Mouse (Mus musculus): ENCODE measurements around the gene C730034F03Rik. TPM values are rescaled to one million over a fixed set of nuclear protein-coding genes. Genes with fewer than 3 reads are reported as not detected.
A peak's percentile ranks its signal among the peaks of the same experiment; 100 is the strongest.

The C730034F03Rik gene
- polyA plus RNA-seq, 1 experiment from 2014 or later = 6.2 TPM

- no peak for ATAC-seq (ENCODE audit: low FRiP score, low read depth)
- peak within 1 kb of the TSS; percentile 86 for H3K27ac ChIP-seq (replicated peaks)
- no peaks in the 10 kb centered on the region for H3K27me3 ChIP-seq
- 35% methylated on average over 9 of the region's 9 CpGs for WGBS
- no peaks in the 10 kb centered on the region for H3K9me3 ChIP-seq
- H3K4me1 ChIP-seq (replicated peaks) = peaks cover 34% of the 10 kb centered on the region
- H3K4me2 ChIP-seq = peak within 1 kb of the TSS; percentile 85
- peak within 1 kb of the TSS; percentile 62 for H3K9ac ChIP-seq
- H3K36me3 ChIP-seq = no peaks in the 10 kb centered on the region
- H3K4me3 ChIP-seq = peak within 1 kb of the TSS; percentile 57
These were observed 47.7 kb downstream of the C730034F03Rik start, which contains the start of gene Arsa for GRCm38 (mm10) chr15:89477091-89477491. Gene Arsa (minus strand): TSS chr15:89477425.

- no peak overlapping the region; the same call in 1 of the 2 replicates for H3K4me2 ChIP-seq
- peaks cover 34% of the 10 kb centered on the region for H3K4me1 ChIP-seq (replicated peaks)
- no peak overlapping the region for H3K4me3 ChIP-seq
- H3K36me3 ChIP-seq = no peaks in the 10 kb centered on the region
- ATAC-seq (ENCODE audit: low FRiP score, low read depth) = no peak
- no peak overlapping the region for H3K9ac ChIP-seq
- no peak overlapping the region for H3K27ac ChIP-seq (replicated peaks)
- H3K9me3 ChIP-seq = no peaks in the 10 kb centered on the region
- 36% methylated on average over 8 of the region's 8 CpGs for WGBS
- H3K27me3 ChIP-seq = no peaks in the 10 kb centered on the region
These were observed 48.4 kb downstream of the C730034F03Rik start for GRCm38 (mm10) chr15:89477806-89478205.

- no peak overlapping the region for H3K9ac ChIP-seq
- H3K27ac ChIP-seq (replicated peaks) = no peak overlapping the region
- no peaks in the 10 kb centered on the region for H3K27me3 ChIP-seq
- no peak for ATAC-seq (ENCODE audit: low FRiP score, low read depth)
- H3K36me3 ChIP-seq = no peaks in the 10 kb centered on the region
- H3K4me2 ChIP-seq = no peak overlapping the region
- WGBS = 94% methylated on average over 3 of the region's 3 CpGs
- H3K9me3 ChIP-seq = no peaks in the 10 kb centered on the region
- H3K4me1 ChIP-seq (replicated peaks) = peaks cover 34% of the 10 kb centered on the region
- no peak overlapping the region for H3K4me3 ChIP-seq
These were observed 49.2 kb downstream of the C730034F03Rik start for GRCm38 (mm10) chr15:89478622-89479021.

Other genes starting within 250 kb of the C730034F03Rik start
- 90.7 and 105 TPM in 2 replicates for gene Plxnb2, start 248.8 kb upstream of the C730034F03Rik start, polyA plus RNA-seq (2015; fragmentation: Nextera tagmentation; extraction: Ambion mirVana)
- gene Dennd6b, start 233.1 kb upstream of the C730034F03Rik start, polyA plus RNA-seq (2015; fragmentation: Nextera tagmentation; extraction: Ambion mirVana) = 80.4 and 93.7 TPM in 2 replicates
- gene Ppp6r2, start 218.0 kb upstream of the C730034F03Rik start, polyA plus RNA-seq (2015; fragmentation: Nextera tagmentation; extraction: Ambion mirVana) = 71.3 and 73.4 TPM in 2 replicates
- 96.8 and 102 TPM in 2 replicates for gene Sbf1, start 114.3 kb upstream of the C730034F03Rik start, polyA plus RNA-seq (2015; fragmentation: Nextera tagmentation; extraction: Ambion mirVana)
- not detected in 2 replicates for gene Adm2, start 106.9 kb upstream of the C730034F03Rik start, polyA plus RNA-seq (2015; fragmentation: Nextera tagmentation; extraction: Ambion mirVana)
- gene Miox, start 95.2 kb upstream of the C730034F03Rik start, polyA plus RNA-seq (2015; fragmentation: Nextera tagmentation; extraction: Ambion mirVana) = not detected in 2 replicates
- gene Lmf2, start 73.9 kb upstream of the C730034F03Rik start, polyA plus RNA-seq (2015; fragmentation: Nextera tagmentation; extraction: Ambion mirVana) = 33.2 and 38.6 TPM in 2 replicates
- 113 and 120 TPM in 2 replicates for gene Ncaph2, start 73.9 kb upstream of the C730034F03Rik start, polyA plus RNA-seq (2015; fragmentation: Nextera tagmentation; extraction: Ambion mirVana)
- gene Sco2, start 55.7 kb upstream of the C730034F03Rik start, polyA plus RNA-seq (2015; fragmentation: Nextera tagmentation; extraction: Ambion mirVana) = 17.1 and 17.8 TPM in 2 replicates
- 1.8 and 2.6 TPM in 2 replicates for gene Tymp, start 52.5 kb upstream of the C730034F03Rik start, polyA plus RNA-seq (2015; fragmentation: Nextera tagmentation; extraction: Ambion mirVana)
- 2.7 and 4.5 TPM in 2 replicates for gene Odf3b, start 50.3 kb upstream of the C730034F03Rik start, polyA plus RNA-seq (2015; fragmentation: Nextera tagmentation; extraction: Ambion mirVana)
- gene Klhdc7b, start 44.7 kb upstream of the C730034F03Rik start, polyA plus RNA-seq (2015; fragmentation: Nextera tagmentation; extraction: Ambion mirVana) = 0.07 TPM in 1 of 2 replicates, not detected in the other
- gene Syce3, start 19.1 kb upstream of the C730034F03Rik start, polyA plus RNA-seq (2015; fragmentation: Nextera tagmentation; extraction: Ambion mirVana) = not detected in 2 replicates
- gene Cpt1b, start 3.7 kb upstream of the C730034F03Rik start, polyA plus RNA-seq (2015; fragmentation: Nextera tagmentation; extraction: Ambion mirVana) = 0.97 and 1.2 TPM in 2 replicates
- not detected in 2 replicates for gene Gm44502, start 107 bp downstream of the C730034F03Rik start, polyA plus RNA-seq (2015; fragmentation: Nextera tagmentation; extraction: Ambion mirVana)
- 89.8 and 91.9 TPM in 2 replicates for gene Chkb, start 319 bp downstream of the C730034F03Rik start, polyA plus RNA-seq (2015; fragmentation: Nextera tagmentation; extraction: Ambion mirVana)
- gene Mapk8ip2, start 24.3 kb downstream of the C730034F03Rik start, polyA plus RNA-seq (2015; fragmentation: Nextera tagmentation; extraction: Ambion mirVana) = 78.0 and 87.6 TPM in 2 replicates
- 33.4 and 35.4 TPM in 2 replicates for gene Arsa, start 47.8 kb downstream of the C730034F03Rik start, polyA plus RNA-seq (2015; fragmentation: Nextera tagmentation; extraction: Ambion mirVana)
- 9.6 and 11.2 TPM in 2 replicates for gene Shank3, start 70.0 kb downstream of the C730034F03Rik start, polyA plus RNA-seq (2015; fragmentation: Nextera tagmentation; extraction: Ambion mirVana)
- 1.4 and 1.5 TPM in 2 replicates for gene Acr, start 138.7 kb downstream of the C730034F03Rik start, polyA plus RNA-seq (2015; fragmentation: Nextera tagmentation; extraction: Ambion mirVana)
- gene Rabl2, start 162.3 kb downstream of the C730034F03Rik start, polyA plus RNA-seq (2015; fragmentation: Nextera tagmentation; extraction: Ambion mirVana) = 74.3 and 86.2 TPM in 2 replicates

Data from hindbrain, embryonic 15.5 days (tissue).